Mouse (Mus musculus) midbrain, embryonic 12.5 days (tissue): ENCODE results near the gene Slc12a3. TPM values are rescaled to one million over a fixed set of nuclear protein-coding genes. Genes with fewer than 3 reads are reported as not detected.

Experiments
- ATAC-seq: fragments of 200-750 bp; cut with Nextera tagmentation; 2 replicates; pipeline ENCODE4 v1.8.0; 2017; ENCODE audit warnings: low read depth, moderate TSS enrichment, moderate library complexity; ENCODE audit not compliant: low FRiP score
- H3K27ac ChIP-seq: fragments of 300-500 bp; sonication (generic); replicated peaks from 2 replicates; pipeline ENCODE4 v1.5.1; 2016; ENCODE audit warnings: mild to moderate bottlenecking
- H3K27me3 ChIP-seq: fragments of 300-500 bp; sonication (generic); 2 replicates; pipeline ENCODE4 v1.6.1; 2016; ENCODE audit warnings: mild to moderate bottlenecking
- H3K36me3 ChIP-seq: fragments of 300-500 bp; sonication (generic); 2 replicates; pipeline ENCODE4 v1.6.1; 2016
- H3K4me1 ChIP-seq: fragments of 300-500 bp; sonication (generic); 2 replicates; pipeline ENCODE4 v1.6.1; 2016
- H3K4me2 ChIP-seq: fragments of 300-500 bp; sonication (generic); replicated peaks from 2 replicates; pipeline ENCODE4 v1.6.1; 2016; ENCODE audit warnings: mild to moderate bottlenecking, moderate library complexity
- H3K4me3 ChIP-seq: fragments of 300-500 bp; sonication (generic); 2 replicates; pipeline ENCODE4 v1.5.1; 2016; ENCODE audit warnings: mild to moderate bottlenecking
- H3K9ac ChIP-seq: fragments of 300-500 bp; sonication (generic); replicated peaks from 2 replicates; pipeline ENCODE4 v1.6.1; 2016; ENCODE audit warnings: mild to moderate bottlenecking, moderate library complexity
- H3K9me3 ChIP-seq: fragments of 300-500 bp; sonication (generic); 2 replicates; pipeline ENCODE4 v1.6.1; 2016; ENCODE audit warnings: mild to moderate bottlenecking
- WGBS: fragments of 180-500 bp; shearing (Covaris S2); methylation state at CpG from one replicate; pipeline ENCODE4 v1.1.7; 2016; 5-methylcytosine and 5-hydroxymethylcytosine counted together
- polyA plus RNA-seq: library from polyadenylated mRNA; unstranded; fragments of >200 nt; fragmentation: Nextera tagmentation; extraction: Ambion mirVana; gene quantifications from 2 replicates; pipeline ENCODE4 v1.2.1, GENCODE M21; 2016

The Slc12a3 gene
- polyA plus RNA-seq, 1 experiment from 2014 or later: not detected

GRCm38 (mm10) chr8:94362607-94363239 is 33.7 kb downstream of the Slc12a3 start:
- no peaks in the 10 kb centered on the region for H3K4me1 ChIP-seq
- WGBS: 82% methylated on average over 7 of the region's 7 CpGs
- ATAC-seq: no peak

GRCm38 (mm10) chr8:94363288-94363688 is 34.3 kb downstream of the Slc12a3 start:
- no peak overlapping the region for H3K27ac ChIP-seq
- no peaks in the 10 kb centered on the region for H3K4me1 ChIP-seq
- H3K27me3 ChIP-seq: no peaks in the 10 kb centered on the region
- no peak overlapping the region for H3K4me2 ChIP-seq
- H3K9me3 ChIP-seq: no peaks in the 10 kb centered on the region
- H3K4me3 ChIP-seq: no peak overlapping the region
- WGBS: 57% methylated on average over 4 of the region's 4 CpGs
- H3K9ac ChIP-seq: no peak overlapping the region
- no peak for ATAC-seq
- H3K36me3 ChIP-seq: no peaks in the 10 kb centered on the region

More at GRCm38 (mm10) chr8:94362607-94363239, 33.7 kb downstream of the Slc12a3 start:
- no peaks in the 10 kb centered on the region for H3K36me3 ChIP-seq
- H3K27me3 ChIP-seq: no peaks in the 10 kb centered on the region
- H3K27ac ChIP-seq: no peak overlapping the region
- H3K4me2 ChIP-seq: no peak overlapping the region
- no peaks in the 10 kb centered on the region for H3K9me3 ChIP-seq
- H3K9ac ChIP-seq: no peak overlapping the region
- H3K4me3 ChIP-seq: no peak overlapping the region

- Histone ChIP-seq H3K27ac (no peak overlapping the region), H3K4me1 (no peaks in the 10 kb centered on the region), H3K9me3 (no peaks in the 10 kb centered on the region), H3K36me3 (no peaks in the 10 kb centered on the region), H3K9ac (no peak overlapping the region), H3K4me2 (no peak overlapping the region), H3K27me3 (no peaks in the 10 kb centered on the region), H3K4me3 (no peak overlapping the region)
- 85% methylated on average over 2 of the region's 2 CpGs for WGBS
- ATAC-seq: no peak
These were observed 34.9 kb downstream of the Slc12a3 start for GRCm38 (mm10) chr8:94363906-94364305.

- Histone ChIP-seq H3K9ac (no peak overlapping the region), H3K4me3 (no peak overlapping the region), H3K9me3 (no peaks in the 10 kb centered on the region), H3K27me3 (no peaks in the 10 kb centered on the region), H3K27ac (no peak overlapping the region), H3K4me2 (no peak overlapping the region), H3K4me1 (no peaks in the 10 kb centered on the region), H3K36me3 (no peaks in the 10 kb centered on the region)
- 92% methylated on average over 6 of the region's 6 CpGs for WGBS
- no peak for ATAC-seq
These were observed 35.8 kb downstream of the Slc12a3 start for GRCm38 (mm10) chr8:94364686-94365312.

GRCm38 (mm10) chr8:94365410-94365981 is 36.5 kb downstream of the Slc12a3 start:
- no peaks in the 10 kb centered on the region for H3K9me3 ChIP-seq
- H3K36me3 ChIP-seq: no peaks in the 10 kb centered on the region
- H3K4me1 ChIP-seq: no peaks in the 10 kb centered on the region
- H3K27me3 ChIP-seq: no peaks in the 10 kb centered on the region
- no peak overlapping the region for H3K4me3 ChIP-seq
- ATAC-seq: no peak
- WGBS: 91% methylated on average over 9 of the region's 9 CpGs
- no peak overlapping the region for H3K4me2 ChIP-seq
- no peak overlapping the region for H3K9ac ChIP-seq
- no peak overlapping the region for H3K27ac ChIP-seq

GRCm38 (mm10) chr8:94370839-94371238 is 41.8 kb downstream of the Slc12a3 start:
- Histone ChIP-seq H3K9me3 (no peaks in the 10 kb centered on the region), H3K36me3 (no peaks in the 10 kb centered on the region), H3K9ac (no peak overlapping the region), H3K4me1 (no peaks in the 10 kb centered on the region), H3K27me3 (no peaks in the 10 kb centered on the region), H3K4me2 (no peak overlapping the region), H3K27ac (no peak overlapping the region), H3K4me3 (no peak overlapping the region)
- WGBS: 85% methylated on average over 5 of the region's 5 CpGs
- no peak for ATAC-seq

GRCm38 (mm10) chr8:94372955-94373599 is 44.1 kb downstream of the Slc12a3 start:
- Histone ChIP-seq H3K9ac (no peak overlapping the region), H3K27ac (no peak overlapping the region), H3K27me3 (no peaks in the 10 kb centered on the region), H3K4me2 (no peak overlapping the region), H3K36me3 (no peaks in the 10 kb centered on the region), H3K4me1 (no peaks in the 10 kb centered on the region), H3K9me3 (no peaks in the 10 kb centered on the region), H3K4me3 (no peak overlapping the region)
- WGBS: 87% methylated on average over 6 of the region's 6 CpGs
- no peak for ATAC-seq

GRCm38 (mm10) chr8:94375551-94375991 is 46.6 kb downstream of the Slc12a3 start:
- Histone ChIP-seq H3K4me1 (no peaks in the 10 kb centered on the region), H3K9me3 (no peaks in the 10 kb centered on the region), H3K36me3 (no peaks in the 10 kb centered on the region), H3K4me2 (no peak overlapping the region), H3K27ac (no peak overlapping the region), H3K9ac (no peak overlapping the region), H3K27me3 (no peaks in the 10 kb centered on the region), H3K4me3 (no peak overlapping the region)
- no peak for ATAC-seq
- WGBS: 73% methylated on average over 3 of the region's 3 CpGs

- no peak overlapping the region for H3K4me2 ChIP-seq
- H3K9me3 ChIP-seq: no peaks in the 10 kb centered on the region
- no peak overlapping the region for H3K27ac ChIP-seq
- no peaks in the 10 kb centered on the region for H3K4me1 ChIP-seq
- no peak overlapping the region for H3K4me3 ChIP-seq
- H3K9ac ChIP-seq: no peak overlapping the region
- no peak for ATAC-seq
- no peaks in the 10 kb centered on the region for H3K27me3 ChIP-seq
- no peaks in the 10 kb centered on the region for H3K36me3 ChIP-seq
- 83% methylated on average over 3 of the region's 3 CpGs for WGBS
These were observed 47.2 kb downstream of the Slc12a3 start for GRCm38 (mm10) chr8:94376176-94376575.

- WGBS: 90% methylated on average over 2 of the region's 2 CpGs
- H3K36me3 ChIP-seq: no peaks in the 10 kb centered on the region
- no peaks in the 10 kb centered on the region for H3K9me3 ChIP-seq
- no peak for ATAC-seq
- H3K4me2 ChIP-seq: no peak overlapping the region
- H3K9ac ChIP-seq: no peak overlapping the region
- no peak overlapping the region for H3K4me3 ChIP-seq
- H3K27ac ChIP-seq: no peak overlapping the region
- H3K27me3 ChIP-seq: no peaks in the 10 kb centered on the region
- no peaks in the 10 kb centered on the region for H3K4me1 ChIP-seq
These were observed 47.6 kb downstream of the Slc12a3 start for GRCm38 (mm10) chr8:94376580-94376979.

GRCm38 (mm10) chr8:94377031-94377430 is 48.0 kb downstream of the Slc12a3 start:
- no peaks in the 10 kb centered on the region for H3K27me3 ChIP-seq
- 81% methylated on average over 4 of the region's 4 CpGs for WGBS

GRCm38 (mm10) chr8:94377714-94378205 is 48.8 kb downstream of the Slc12a3 start:
- Histone ChIP-seq H3K9me3 (no peaks in the 10 kb centered on the region), H3K4me3 (no peak overlapping the region), H3K27me3 (no peaks in the 10 kb centered on the region), H3K27ac (no peak overlapping the region), H3K4me2 (no peak overlapping the region), H3K4me1 (no peaks in the 10 kb centered on the region), H3K9ac (no peak overlapping the region), H3K36me3 (no peaks in the 10 kb centered on the region)
- no peak for ATAC-seq
- 80% methylated on average over 11 of the region's 11 CpGs for WGBS

More at GRCm38 (mm10) chr8:94377031-94377430, 48.0 kb downstream of the Slc12a3 start:
- H3K4me3 ChIP-seq: no peak overlapping the region
- H3K9me3 ChIP-seq: no peaks in the 10 kb centered on the region
- H3K4me1 ChIP-seq: no peaks in the 10 kb centered on the region
- no peak overlapping the region for H3K9ac ChIP-seq
- H3K4me2 ChIP-seq: no peak overlapping the region
- ATAC-seq: no peak
- H3K36me3 ChIP-seq: no peaks in the 10 kb centered on the region
- H3K27ac ChIP-seq: no peak overlapping the region
